Mouse (Mus musculus) neutrophil, adult 5-6 weeks (primary cell): ENCODE results near the gene Ccl26. TPM values are rescaled to one million over a fixed set of nuclear protein-coding genes. Genes with fewer than 3 reads are reported as not detected.
"Not testable (repeated sequence)": the region's sequence is repeated elsewhere in the genome, so short reads cannot be mapped to it uniquely, and the experiment has no call there.

Source experiments
- ATAC-seq: fragments of 151-379, 151-347 bp; 2 replicates; pipeline ENCODE4 v1.8.0; 2017; ENCODE audit warnings: mild to moderate bottlenecking, moderate TSS enrichment; ENCODE audit not compliant: insufficient number of reproducible peaks, poor library complexity, low FRiP score, severe bottlenecking; ENCODE audit errors: extremely low read depth
- total RNA-seq: library from RNA; stranded (forward); fragments of 200-1000 nt; gene quantifications from 2 replicates; pipeline ENCODE4 v1.2.3, GENCODE M21; 2017

Gene Ccl26
- not detected in 2 replicates for total RNA-seq

DNA sequence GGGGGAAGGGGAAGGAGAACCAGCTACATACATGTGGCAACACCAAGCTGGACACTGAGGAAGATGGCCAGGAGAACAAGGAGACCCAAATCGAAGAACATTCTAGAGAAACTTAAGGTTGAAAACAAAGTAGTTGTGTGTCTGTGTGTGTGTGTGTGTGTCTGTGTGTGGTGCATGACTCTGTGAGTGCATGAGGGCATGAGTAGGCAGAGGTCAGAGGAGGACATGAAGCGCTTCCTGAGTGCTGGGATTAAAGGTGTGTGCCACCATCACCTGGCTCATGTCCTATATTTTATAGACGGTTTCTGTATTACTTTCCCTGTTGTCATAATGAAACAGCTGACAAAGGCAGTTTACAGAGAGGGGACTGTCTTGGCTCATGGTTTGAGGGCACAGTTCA is at the start of gene Ccl26:
Gene Ccl26, minus strand, starts transcription at position 101 of the 400 bp plus-strand sequence.
- no peak for ATAC-seq

DNA sequence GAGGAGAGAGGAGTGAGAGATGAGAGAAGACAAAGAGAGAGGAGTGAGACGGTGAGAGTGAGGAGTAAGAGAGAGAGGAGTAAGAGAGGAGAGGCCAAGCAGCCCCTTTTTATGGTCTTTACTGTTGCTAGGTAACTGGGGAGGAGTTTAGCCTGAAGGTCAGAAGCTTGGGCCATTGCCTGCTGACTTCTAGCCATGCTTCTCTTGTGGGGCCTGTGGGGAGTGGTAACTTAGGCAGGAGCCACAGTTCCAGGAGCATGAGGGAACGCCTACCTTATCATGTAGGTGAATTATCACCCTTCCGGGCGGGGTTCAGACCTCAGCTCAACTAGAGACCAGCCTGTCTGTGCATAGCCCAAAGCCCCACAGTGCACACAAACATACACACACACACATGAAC is 46.4 kb upstream of the Ccl26 start:
- ATAC-seq, result no peak

DNA sequence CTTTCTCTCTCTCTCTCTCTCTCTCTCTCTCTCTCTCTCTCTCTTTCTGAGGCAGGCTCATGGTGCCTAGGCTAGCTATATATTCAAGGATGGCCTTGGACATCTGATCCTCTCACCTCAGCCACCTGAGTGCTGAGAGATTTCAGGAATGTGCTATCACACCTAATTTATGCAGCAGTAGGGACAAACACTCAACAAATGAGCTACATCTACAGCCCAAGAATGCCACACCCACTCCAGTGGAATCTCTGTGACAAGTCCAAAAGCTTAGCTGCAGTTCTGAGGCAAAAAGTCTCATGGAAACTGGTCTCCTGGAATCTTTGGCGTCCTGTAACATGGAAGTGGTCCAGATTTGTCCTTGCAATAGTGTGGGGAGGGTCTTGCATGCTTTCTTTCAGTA is 44.2 kb upstream of the Ccl26 start:
- ATAC-seq, result no peak

DNA sequence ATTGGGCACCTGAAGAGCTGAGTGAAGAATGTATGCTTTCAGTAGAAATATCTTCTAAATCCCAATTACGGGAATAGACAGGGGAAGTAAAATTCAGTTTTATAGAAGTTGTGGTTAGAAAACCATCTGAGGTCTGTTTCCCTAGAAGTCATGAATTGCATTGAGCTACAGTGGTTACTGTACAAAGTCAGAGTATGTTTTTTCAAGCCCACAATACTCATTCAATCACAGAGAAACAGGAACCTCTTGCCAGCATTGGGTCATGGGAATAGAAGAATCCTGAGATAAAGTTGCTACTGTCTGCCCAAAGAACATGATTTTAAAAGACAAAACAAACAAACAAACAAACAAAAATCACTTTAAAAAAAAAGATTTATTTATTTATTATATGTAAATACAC is 43.3 kb upstream of the Ccl26 start:
- ATAC-seq, result not testable (repeated sequence)

DNA sequence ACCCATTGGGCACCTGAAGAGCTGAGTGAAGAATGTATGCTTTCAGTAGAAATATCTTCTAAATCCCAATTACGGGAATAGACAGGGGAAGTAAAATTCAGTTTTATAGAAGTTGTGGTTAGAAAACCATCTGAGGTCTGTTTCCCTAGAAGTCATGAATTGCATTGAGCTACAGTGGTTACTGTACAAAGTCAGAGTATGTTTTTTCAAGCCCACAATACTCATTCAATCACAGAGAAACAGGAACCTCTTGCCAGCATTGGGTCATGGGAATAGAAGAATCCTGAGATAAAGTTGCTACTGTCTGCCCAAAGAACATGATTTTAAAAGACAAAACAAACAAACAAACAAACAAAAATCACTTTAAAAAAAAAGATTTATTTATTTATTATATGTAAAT is 41.3 kb upstream of the Ccl26 start:
- not testable (repeated sequence) for ATAC-seq

DNA sequence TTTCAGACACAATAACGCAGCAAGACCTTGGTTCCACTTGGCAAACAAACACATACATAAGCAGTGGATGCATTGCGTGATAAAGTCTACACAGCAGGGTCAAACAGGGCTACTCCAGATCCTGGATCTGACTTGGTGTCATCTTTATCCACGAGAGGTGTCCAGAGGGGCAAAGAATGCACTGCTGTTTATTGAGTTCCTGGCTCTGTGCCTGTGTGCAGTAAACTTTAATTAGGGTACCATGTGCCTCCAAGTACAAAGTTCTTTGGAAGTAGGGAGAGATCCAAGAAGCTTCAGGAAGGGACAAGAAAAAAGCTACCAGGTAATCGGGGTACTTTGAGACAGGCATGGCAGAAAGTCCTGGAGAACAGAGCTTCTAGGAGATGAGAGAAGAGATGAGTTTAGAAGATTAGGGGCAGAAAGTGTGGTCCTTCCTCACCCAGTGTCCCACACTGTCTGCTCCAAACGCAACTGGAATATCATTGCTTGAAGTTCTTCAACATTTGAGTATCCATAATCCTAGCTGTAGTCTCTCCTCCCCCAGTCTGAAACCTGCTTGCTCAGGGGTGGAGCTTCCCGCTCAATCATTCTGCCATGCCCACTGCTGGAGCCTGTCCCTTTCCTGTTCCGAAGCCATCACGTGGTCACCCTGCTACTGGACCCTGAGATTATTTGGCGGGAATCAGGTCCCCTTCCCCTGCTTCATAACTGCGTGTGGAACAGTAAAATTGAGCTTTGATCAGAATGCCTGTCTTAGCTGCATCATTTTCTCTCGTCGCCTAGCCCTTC is 26.8 kb upstream of the Ccl26 start:
- no peak for ATAC-seq

DNA sequence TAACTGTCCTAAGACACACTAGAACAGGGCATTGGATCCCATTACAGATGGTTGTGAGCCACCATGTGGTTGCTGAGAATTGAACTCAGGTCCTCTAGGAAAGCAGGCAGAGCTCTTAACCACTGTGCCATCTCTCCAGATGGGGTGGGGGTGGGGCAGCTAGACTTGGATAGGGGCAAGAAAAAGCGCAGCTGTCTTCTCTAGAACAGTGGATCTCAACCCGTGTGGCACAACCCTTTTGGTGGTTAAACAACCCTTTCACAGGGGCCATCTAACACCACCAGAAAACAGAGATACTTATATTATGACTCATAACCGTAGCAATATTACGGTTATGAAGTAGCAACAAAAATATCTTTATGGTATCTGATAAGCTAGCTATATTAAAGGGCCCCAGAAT is 24.4 kb upstream of the Ccl26 start:
- no peak for ATAC-seq

DNA sequence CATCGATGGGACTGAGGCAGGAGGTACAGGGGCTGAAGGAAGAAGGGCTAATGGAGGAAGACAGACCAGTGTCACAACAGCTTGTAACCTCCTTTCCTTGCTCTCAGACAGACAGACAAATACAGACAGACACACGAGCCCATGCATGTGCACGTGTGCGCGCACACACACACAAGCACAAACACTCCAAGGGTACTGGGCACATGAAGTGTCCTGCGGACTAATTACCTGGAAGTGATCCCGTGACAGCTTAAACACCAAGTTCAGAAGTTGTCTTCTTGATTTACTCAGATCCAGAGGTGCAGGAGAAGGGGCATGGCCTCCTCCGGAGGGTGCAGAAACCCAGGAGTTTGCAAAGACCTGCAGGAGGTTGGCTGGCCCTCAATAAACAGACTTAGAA is 22.3 kb upstream of the Ccl26 start:
- no peak for ATAC-seq

DNA sequence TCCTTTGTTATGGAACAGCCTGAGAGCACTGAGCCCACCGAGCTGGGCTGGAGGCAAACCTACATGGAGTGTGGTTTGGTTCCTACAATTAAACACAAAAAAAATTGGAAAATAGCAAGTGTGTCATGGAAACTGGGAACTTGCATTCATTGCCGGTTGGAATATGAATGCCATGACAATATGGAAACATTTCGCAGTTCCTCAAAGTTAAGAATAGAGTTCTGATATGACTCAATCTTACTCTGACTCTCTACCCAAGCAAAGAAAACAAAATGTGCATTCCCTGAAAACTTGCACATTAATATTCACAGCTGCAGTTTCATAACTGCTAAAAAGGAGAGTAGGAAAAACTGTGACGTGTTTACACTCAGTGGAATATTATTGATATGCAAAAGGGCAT is 19.0 kb upstream of the Ccl26 start:
- no peak for ATAC-seq

DNA sequence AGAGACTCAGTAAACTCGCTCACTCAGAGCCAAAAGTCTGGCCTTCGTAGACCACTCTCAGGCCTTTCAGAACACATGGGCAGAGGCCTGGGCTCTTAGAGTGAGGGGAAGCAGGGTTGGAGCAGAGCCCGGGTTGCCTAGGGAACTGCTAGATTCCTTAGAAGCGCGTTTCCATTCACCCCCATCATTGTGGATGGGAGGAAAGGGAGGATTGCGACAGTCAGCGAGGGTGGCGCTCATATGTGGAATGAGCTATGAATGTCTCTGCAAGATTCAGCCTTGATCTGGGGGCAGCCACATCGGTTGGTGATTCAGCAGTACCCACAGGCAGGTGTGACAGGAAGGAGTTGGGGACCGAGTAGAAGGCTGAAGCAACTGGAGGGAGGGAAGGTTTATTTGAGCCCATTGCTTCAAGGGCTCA is 16.0 kb upstream of the Ccl26 start:
- no peak for ATAC-seq

DNA sequence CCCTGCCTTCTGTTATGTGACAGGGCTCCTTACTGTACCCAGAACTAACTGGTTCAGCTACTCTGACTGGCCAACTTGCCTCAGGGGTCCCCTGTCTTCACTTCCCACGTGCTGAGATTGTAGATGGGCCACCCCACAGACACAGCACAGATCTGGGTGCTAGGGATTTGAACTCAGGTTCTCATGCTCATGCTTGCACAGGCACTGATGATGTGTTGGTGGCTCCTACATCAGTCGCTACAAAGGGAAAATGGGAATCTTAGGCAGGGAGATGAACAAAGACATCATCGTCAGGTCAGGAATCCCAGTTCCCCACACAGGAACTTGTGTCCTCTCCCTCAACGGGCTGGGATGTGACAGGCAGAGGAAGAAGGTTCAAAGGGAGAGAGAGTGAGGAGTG is 12.7 kb upstream of the Ccl26 start:
- no peak for ATAC-seq

DNA sequence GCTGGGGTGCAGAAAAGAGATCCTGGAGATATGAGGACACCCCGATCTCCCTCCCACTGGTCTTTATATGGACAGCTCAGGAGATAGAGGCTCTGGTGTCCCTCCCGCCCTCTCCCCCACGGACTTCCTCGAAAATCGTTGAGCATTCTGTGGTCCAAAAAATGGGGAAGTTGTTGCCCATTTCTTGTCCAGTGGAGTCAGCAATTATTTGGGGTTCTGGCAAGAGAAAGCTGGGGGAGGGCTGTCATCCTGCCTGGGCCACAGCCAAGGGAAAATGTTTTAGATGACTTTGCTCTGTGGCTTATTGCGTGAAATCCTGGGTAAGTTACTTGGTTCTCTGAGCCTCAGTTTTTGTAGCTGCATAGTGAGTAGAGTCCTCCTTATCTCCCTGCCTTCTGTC is 9.6 kb upstream of the Ccl26 start, which contains the start of gene Ccl24:
Gene Ccl24, minus strand, starts transcription at position 44 of the 400 bp plus-strand sequence.
- no peak for ATAC-seq

DNA sequence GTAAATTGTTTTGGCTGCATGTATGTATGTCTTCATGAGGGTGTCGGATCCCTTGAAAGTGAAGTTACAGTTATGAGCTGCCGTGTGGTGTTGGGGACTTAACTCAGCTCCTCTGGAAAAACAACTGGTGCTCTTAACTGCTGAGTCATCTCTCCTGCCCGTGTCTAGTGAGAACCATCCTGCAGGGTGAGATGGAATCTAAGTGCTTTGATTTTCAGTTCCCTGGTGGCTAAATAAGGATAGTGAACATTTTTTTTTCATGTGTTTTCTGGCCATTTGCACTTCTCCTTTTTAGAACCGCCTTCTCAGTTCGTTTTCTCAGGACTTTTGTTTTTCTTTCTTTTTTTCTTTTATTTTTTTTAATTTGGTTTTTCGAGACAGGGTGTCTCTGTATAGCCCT is 5.3 kb upstream of the Ccl26 start:
- ATAC-seq, result no peak

DNA sequence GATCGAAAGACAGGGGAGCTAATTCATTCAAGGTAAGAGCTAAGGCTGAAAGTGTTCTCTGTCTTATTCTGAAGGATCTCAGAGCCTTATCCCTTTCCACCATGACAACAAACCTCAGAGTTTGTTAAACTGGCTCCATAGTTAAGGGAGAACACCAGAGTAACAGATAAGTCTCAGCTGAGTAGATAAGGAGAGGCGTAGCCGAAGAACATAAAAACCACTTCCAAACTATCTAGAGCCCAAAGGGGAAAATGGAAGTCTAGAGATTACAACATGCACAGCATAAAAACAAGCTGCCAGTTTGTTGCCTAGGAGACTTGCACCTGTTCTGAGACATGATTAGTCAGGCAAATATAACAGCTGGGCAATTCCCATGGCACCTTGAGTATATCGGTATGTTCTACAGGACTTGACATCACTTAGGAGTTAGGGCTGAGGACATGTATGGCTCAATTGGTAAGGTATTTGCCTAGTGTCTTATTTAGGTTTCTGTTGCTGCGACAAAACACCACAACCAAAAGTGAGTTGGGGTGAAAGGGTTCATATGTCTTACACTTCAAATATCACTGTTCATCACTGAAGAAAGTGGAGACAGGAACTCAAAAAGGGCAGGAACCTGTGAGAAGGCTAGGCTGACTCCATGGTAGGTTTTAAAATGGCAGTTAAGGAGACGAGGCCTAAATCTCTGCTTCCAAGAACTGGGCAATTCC is 4.3 kb upstream of the Ccl26 start:
- ATAC-seq, result no peak

DNA sequence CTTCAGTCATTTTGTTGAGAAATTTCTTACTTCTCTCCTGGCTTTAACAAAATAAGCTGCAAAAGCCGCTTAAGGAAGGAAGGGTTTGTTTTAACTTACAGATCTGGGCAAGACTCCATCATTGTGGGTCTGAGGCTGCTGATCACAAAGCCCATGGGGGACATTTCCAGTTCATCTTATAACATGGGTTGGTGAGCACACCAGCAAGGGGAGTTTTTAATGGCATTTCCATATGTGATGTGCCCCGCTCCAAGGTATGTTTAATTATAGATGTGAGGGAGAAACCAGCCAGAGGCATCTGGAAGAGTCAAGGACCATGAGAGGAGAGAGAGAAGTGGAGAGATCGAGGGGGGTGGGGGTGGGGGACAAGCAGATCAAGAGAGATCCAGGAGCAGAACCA is 5.7 kb downstream of the Ccl26 start:
- no peak for ATAC-seq

DNA sequence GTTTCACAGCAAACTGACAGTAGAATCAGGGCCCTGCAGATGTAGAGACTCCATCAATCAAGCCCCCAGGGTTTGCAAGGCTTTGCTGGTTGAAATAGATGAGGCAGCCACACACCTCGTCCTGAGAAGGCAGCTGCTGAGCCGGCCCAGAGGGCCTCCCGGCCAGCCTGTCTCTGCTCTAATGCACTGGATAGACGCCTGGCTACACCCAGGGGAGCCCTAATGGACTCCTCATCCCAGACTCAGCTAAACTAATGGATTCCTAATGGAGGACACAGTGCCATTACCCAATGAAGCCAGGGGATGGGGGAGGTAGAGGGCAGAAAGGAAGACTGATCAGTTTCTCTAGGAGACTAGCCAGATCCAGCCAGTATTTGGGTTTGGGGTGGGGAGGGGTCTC is 6.3 kb downstream of the Ccl26 start:
- ATAC-seq, result no peak

DNA sequence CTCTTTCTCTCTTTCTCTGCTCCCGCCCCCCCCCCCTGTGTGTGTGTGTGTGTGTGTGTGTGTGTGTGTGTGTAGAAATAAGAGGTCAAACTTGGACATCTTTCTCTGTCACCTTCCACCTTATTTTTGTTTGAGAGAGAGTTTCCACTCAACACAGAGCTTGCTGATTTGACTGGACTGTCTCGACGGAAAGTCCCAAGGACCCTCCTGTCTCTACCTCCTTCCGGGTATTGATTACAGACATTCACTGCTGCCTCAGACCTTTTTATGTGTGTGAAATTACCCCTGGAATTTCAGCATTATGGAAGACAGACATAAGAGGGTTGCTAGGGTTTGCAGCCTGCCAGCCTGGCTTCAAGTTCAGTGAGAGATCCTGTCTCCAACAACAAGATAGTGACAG is 7.1 kb downstream of the Ccl26 start:
- ATAC-seq, result no peak

DNA sequence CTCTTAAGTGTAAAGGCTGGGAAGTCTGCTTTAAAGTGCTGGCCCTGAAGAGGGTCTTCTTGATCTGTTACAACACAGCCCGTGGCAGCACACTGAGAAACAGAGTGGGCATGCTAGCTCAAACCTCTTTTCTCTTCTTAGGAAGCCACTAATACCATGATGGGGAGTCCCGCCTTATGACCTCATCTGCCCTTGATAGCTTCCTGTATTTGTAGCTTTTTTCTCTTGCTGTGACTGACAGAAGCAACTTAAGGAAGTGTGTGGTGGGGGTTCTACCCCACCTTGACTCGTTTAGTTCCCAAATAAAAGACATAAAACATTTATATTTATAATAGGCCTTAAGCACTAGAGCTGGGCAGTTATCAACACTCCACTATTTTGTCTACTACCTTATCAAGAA is 11.8 kb downstream of the Ccl26 start:
- no peak for ATAC-seq

DNA sequence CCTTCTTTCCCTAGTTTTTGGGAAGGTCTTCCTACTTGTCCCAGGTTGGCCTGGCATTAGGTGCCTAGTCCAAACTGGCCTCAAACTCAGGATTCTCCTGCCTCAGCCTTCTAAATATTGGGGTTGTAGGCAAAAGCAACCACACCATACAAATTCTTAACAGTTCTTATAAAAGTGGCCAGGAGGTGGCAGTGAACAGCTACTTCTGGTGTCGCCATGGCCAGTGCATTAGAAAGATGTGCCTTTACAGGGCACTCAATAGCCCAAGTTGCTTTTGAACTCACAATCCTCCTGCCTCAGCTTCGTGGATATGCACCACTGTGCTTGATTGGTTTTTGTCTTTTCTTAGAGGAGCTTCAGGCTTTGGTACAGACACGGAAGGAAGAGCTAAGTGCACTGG is 12.5 kb downstream of the Ccl26 start:
- peak; percentile 62 for ATAC-seq

DNA sequence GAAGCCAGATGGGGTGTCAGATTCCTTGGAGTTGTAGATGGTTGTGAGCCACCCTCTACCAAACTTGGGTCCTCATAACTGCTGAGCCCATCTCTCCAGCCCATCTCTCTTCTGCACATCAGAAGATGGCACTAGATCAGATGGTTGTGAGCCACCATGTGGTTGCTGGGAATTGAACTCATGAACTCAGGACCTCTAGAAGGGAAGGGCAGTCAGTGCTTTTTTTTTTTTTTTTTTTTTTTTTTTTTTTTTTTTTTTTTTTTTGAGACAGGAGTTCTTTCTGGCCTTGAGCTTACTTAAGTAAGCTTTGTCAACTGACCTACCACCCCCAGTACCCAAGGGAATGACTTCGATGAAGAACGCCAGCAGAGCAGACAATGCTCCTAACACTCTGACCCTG is 15.4 kb downstream of the Ccl26 start:
- ATAC-seq, result no peak
